Mouse (Mus musculus) kidney, postnatal 0 days (tissue): ENCODE measurements around the gene Cnpy2. TPM values are rescaled to one million over a fixed set of nuclear protein-coding genes. Genes with fewer than 3 reads are reported as not detected.

Experiments
- ATAC-seq: fragments of 200-750 bp; cut with Nextera tagmentation; replicated peaks from 2 replicates; pipeline ENCODE4 v1.8.0; 2017; ENCODE audit warnings: low read depth, moderate number of reproducible peaks, moderate TSS enrichment, moderate library complexity; ENCODE audit not compliant: low FRiP score
- DNase-seq: peaks from one replicate; pipeline ENCODE4 v3.0.0-alpha.2; 2016; ENCODE audit warnings: low spot score
- H3K27ac ChIP-seq: fragments of 300-500 bp; sonication (generic); 2 replicates; pipeline ENCODE4 v1.5.1; 2014; ENCODE audit warnings: mild to moderate bottlenecking
- H3K27me3 ChIP-seq: fragments of 300-500 bp; sonication (generic); 2 replicates; pipeline ENCODE4 v1.6.1; 2014; ENCODE audit warnings: low read length, mixed read lengths; ENCODE audit not compliant: insufficient read depth
- H3K36me3 ChIP-seq: fragments of 300-500 bp; sonication (generic); 2 replicates; pipeline ENCODE4 v1.6.1; 2014; ENCODE audit warnings: low read length, mixed read lengths; ENCODE audit not compliant: insufficient read depth
- H3K4me1 ChIP-seq: fragments of 300-500 bp; sonication (generic); replicated peaks from 2 replicates; pipeline ENCODE4 v1.6.1; 2014; ENCODE audit warnings: antibody characterized with exemption, low read length, mixed read lengths; ENCODE audit not compliant: insufficient read depth
- H3K4me2 ChIP-seq: fragments of 300-500 bp; sonication (generic); 2 replicates; pipeline ENCODE4 v1.6.1; 2014; ENCODE audit warnings: mild to moderate bottlenecking, low read length, moderate library complexity, mixed read lengths
- H3K4me3 ChIP-seq: fragments of 300-500 bp; sonication (generic); replicated peaks from 2 replicates; pipeline ENCODE4 v1.5.1; 2014; ENCODE audit warnings: low read depth, low read length
- H3K9ac ChIP-seq: fragments of 300-500 bp; sonication (generic); 2 replicates; pipeline ENCODE4 v1.6.1; 2014; ENCODE audit warnings: low read depth, low read length
- H3K9me3 ChIP-seq: fragments of 300-500 bp; sonication (generic); replicated peaks from 2 replicates; pipeline ENCODE4 v1.6.1; 2016; ENCODE audit warnings: low read length, inconsistent platforms, mixed read lengths
- CTCF ChIP-seq: IDR thresholded peaks from 2 replicates; pipeline ENCODE4 v1.5.1; 2016; ENCODE audit warnings: antibody characterized with exemption, low read depth, mild to moderate bottlenecking, moderate library complexity
- WGBS: fragments of 180-500 bp; shearing (Covaris S2); extraction: QIAGEN DNeasy Blood & Tissue Kit; methylation state at CpG from one replicate; pipeline ENCODE4 v1.1.7; 2014; 5-methylcytosine and 5-hydroxymethylcytosine counted together
- polyA plus RNA-seq: library from polyadenylated mRNA; unstranded; fragments of >200 nt; fragmentation: Nextera tagmentation; extraction: Ambion mirVana; gene quantifications from 2 replicates; pipeline ENCODE4 v1.2.1, GENCODE M21; 2015

The Cnpy2 gene
- polyA plus RNA-seq, 1 experiment from 2014 or later, result 363 TPM

DNA sequence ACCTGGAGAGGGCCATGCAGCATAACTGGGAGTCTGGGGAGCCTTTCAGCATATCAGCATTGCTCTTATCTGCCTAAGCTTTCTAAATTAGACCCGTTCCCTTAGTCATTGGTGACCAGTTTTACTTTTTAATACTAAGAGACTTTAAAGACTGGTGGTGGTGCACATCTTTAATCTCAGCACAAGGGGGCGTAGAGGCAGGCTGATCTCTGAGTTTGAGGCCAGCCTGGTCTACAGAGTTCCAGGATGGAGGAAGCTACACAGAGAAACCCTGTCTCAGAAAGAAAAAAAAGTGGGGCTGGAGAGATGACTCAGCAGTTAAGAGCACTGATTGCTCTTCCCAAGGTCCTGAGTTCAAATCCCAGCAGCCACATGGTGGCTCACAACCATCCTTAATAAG, 18.0 kb downstream of the Cnpy2 start:
- H3K4me1 ChIP-seq, result peaks cover 18% of the 10 kb centered on the region
- ATAC-seq (no peak), DNase-seq (no peak)
- H3K9me3 ChIP-seq, result no peaks in the 10 kb centered on the region
- TF ChIP-seq CTCF, result peak; percentile 51
- WGBS, result 85% methylated on average over 2 of the region's 2 CpGs
- no peaks in the 10 kb centered on the region for H3K36me3 ChIP-seq
- no peak overlapping the region for H3K27ac ChIP-seq
- no peak overlapping the region for H3K4me3 ChIP-seq
- no peaks in the 10 kb centered on the region for H3K27me3 ChIP-seq
- H3K9ac ChIP-seq, result no peak overlapping the region
- H3K4me2 ChIP-seq, result no peak overlapping the region

DNA sequence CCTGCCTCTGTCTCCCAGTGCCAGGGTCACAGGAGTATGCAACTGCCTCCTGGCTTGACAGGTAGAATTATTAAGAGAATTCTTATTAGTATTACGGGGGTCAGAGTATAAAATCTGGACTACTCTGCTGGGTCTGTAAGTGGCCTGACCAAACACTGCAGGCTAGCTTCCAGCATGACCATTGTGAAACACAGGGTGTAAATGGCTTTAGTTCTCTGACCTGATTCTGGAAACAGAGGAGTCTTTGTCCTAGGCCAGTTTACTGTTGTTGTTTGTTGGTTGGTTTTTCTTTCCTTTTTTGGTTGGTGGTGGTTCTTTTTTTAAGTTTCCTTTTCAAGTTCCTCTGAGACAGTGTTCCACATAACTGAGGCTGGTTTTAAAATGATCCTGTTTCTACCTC, 21.2 kb downstream of the Cnpy2 start:
- TF ChIP-seq CTCF, result no peak
- Histone ChIP-seq H3K9ac (no peak overlapping the region), H3K4me2 (no peak overlapping the region), H3K36me3 (no peaks in the 10 kb centered on the region), H3K4me3 (no peak overlapping the region), H3K4me1 (peaks cover 18% of the 10 kb centered on the region), H3K27ac (no peak overlapping the region), H3K27me3 (no peaks in the 10 kb centered on the region), H3K9me3 (no peaks in the 10 kb centered on the region)
- DNase-seq, result no peak
- ATAC-seq, result no peak
- 90% methylated on average over 1 of the region's 1 CpGs for WGBS

DNA sequence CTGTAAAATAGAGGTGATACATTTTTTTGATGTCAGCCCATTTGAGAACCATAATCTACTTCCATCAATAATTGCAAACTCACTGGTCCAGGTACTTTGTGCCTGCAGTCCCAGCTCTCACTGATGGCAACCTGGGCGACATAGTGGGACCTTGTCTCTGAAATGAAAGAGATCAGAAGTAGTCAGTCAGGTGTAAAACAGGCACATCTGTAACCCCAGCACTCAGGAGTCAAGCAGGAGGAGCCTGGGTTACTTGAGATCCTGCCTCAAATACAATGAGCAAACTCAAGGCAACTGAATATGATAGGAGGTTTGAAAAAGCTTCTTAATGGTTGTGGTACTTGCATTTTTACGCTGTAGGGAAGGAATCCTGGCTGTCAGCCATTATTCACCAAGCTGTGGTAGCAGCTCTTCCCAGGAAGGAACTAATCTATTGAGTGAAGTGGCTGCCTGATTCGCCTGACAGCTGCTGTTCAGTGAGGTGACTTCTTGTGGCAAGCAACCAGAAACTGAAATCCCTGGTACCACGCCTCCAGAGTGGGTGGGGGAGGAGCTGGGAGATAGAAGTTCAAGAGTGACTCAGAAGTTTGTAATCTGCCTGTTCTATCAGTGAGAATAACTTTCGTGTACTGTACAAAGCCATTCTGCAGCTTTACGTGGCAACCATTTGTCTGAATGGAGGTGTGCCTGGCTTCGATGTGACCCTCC, 22.5 kb downstream of the Cnpy2 start:
- peaks cover 8% of the 10 kb centered on the region for H3K4me1 ChIP-seq
- H3K9me3 ChIP-seq, result no peaks in the 10 kb centered on the region
- H3K4me2 ChIP-seq, result peak overlapping the region; percentile 30
- H3K36me3 ChIP-seq, result no peaks in the 10 kb centered on the region
- ATAC-seq (peak; percentile 57; the same call in 1 of the 2 replicates), DNase-seq (peak; percentile 83)
- no peak overlapping the region for H3K4me3 ChIP-seq
- WGBS, result 24% methylated on average over 7 of the region's 7 CpGs
- no peak for TF ChIP-seq CTCF
- H3K27me3 ChIP-seq, result no peaks in the 10 kb centered on the region
- peak overlapping the region; percentile 38 for H3K27ac ChIP-seq
- no peak overlapping the region for H3K9ac ChIP-seq

DNA sequence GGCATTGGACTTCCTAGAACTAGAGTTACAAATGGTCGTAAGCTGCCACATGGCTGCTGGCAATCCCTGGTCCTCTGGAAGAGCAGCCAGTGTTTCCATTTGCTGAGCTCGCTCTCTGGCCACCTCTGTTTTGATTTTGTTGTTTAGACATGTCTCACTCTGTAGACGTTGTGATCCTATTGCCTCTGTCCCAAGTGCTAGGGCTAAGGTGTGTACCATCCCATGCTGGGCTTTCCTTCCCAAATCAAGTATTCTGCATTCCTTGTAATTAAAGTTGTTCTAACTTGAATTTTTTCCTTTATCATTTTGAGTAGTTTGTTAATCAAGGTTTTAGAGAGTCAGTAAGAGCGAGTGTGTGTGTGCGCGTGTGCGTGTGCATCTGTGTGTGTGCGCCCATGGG, 25.3 kb downstream of the Cnpy2 start:
- H3K27me3 ChIP-seq, result no peaks in the 10 kb centered on the region
- H3K9me3 ChIP-seq, result no peaks in the 10 kb centered on the region
- H3K36me3 ChIP-seq, result peaks cover 23% of the 10 kb centered on the region
- H3K4me1 ChIP-seq, result peaks cover 8% of the 10 kb centered on the region
- TF ChIP-seq CTCF, result no peak
- DNase-seq (no peak), ATAC-seq (no peak)
- H3K4me3 ChIP-seq, result no peak overlapping the region
- no peak overlapping the region for H3K9ac ChIP-seq
- 84% methylated on average over 8 of the region's 8 CpGs for WGBS
- H3K4me2 ChIP-seq, result no peak overlapping the region
- no peak overlapping the region for H3K27ac ChIP-seq

DNA sequence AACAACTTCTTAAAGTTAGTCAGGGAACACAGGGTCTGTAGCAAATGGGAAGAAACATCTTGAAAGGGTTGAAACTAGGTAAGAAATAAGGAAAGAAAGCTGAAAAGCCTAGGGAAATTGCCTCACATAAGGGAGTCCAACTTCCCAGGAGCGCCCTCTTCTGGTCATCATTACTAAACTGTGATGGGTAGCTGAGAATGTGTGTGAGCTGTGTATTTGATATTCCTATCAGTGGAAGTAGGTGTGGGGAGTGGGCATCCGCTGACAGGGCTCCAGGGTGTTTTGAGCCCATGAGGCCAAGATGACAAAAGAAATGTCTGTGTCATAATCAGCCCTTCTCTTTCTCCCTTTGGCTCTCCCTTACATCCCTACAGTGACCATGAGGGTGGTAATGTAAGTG, 36.5 kb downstream of the Cnpy2 start:
- peak; percentile 69 for TF ChIP-seq CTCF
- Histone ChIP-seq H3K4me1 (no peaks in the 10 kb centered on the region), H3K27me3 (no peaks in the 10 kb centered on the region), H3K9me3 (no peaks in the 10 kb centered on the region), H3K36me3 (peaks cover 69% of the 10 kb centered on the region), H3K27ac (no peak overlapping the region), H3K4me2 (no peak overlapping the region), H3K9ac (no peak overlapping the region), H3K4me3 (no peak overlapping the region)
- ATAC-seq, result no peak
- peak; percentile 74 for DNase-seq
- 47% methylated on average over 2 of the region's 2 CpGs for WGBS

DNA sequence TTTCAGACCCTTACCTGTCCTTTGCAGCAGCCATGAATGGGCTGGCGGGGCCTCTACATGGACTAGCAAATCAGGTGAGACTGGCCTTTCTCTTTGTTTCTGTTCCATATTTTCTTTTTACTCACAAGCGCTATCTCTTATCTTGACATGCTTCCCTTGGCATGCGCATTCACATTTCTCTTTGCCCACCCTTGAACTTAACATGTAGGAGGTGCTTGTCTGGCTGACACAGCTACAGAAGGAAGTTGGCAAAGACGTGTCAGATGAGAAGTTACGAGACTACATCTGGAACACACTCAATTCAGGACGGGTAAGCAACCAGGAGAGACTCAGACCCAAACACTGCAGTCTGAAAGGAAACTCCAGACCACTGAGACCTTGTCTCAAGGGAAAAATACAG, 37.0 kb downstream of the Cnpy2 start:
- Histone ChIP-seq H3K4me2 (no peak overlapping the region), H3K4me1 (no peaks in the 10 kb centered on the region), H3K27me3 (no peaks in the 10 kb centered on the region), H3K36me3 (peaks cover 64% of the 10 kb centered on the region), H3K9me3 (no peaks in the 10 kb centered on the region), H3K27ac (no peak overlapping the region), H3K4me3 (no peak overlapping the region), H3K9ac (no peak overlapping the region)
- WGBS, result 81% methylated on average over 6 of the region's 6 CpGs
- TF ChIP-seq CTCF, result no peak
- DNase-seq, result no peak
- no peak for ATAC-seq

DNA sequence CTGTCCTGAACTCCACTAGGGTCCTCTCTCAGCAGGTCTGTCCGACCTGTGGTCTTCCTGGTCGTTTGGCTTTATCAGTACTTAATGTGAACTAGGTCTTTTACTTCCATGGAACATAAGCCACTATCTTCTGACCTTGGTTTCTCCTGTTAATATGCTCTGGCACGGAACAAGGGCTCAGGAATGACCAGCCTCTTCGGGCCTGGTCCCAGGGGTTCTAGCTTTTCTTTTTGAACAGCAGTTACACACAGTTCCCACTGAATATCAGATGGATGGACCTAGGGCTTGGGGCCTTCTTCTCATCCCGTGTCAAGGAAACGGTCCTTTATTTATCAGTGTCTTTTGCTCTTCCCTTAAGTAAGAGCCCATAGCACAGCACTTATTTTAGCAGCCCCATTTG, 39.6 kb downstream of the Cnpy2 start:
- ATAC-seq, result no peak
- 86% methylated on average over 6 of the region's 6 CpGs for WGBS
- no peak for DNase-seq
- Histone ChIP-seq H3K4me3 (no peak overlapping the region), H3K9me3 (no peaks in the 10 kb centered on the region), H3K36me3 (peaks cover 59% of the 10 kb centered on the region), H3K27me3 (no peaks in the 10 kb centered on the region), H3K9ac (no peak overlapping the region), H3K4me2 (no peak overlapping the region), H3K4me1 (no peaks in the 10 kb centered on the region), H3K27ac (no peak overlapping the region)
- no peak for TF ChIP-seq CTCF
